Mouse (Mus musculus): ENCODE measurements around the gene St6galnac1. TPM values are rescaled to one million over a fixed set of nuclear protein-coding genes. Genes with fewer than 3 reads are reported as not detected.
"Not testable (repeated sequence)": the region's sequence is repeated elsewhere in the genome, so short reads cannot be mapped to it uniquely, and the experiment has no call there.

St6galnac1 gene
- total RNA-seq (2021), result not detected

DNA sequence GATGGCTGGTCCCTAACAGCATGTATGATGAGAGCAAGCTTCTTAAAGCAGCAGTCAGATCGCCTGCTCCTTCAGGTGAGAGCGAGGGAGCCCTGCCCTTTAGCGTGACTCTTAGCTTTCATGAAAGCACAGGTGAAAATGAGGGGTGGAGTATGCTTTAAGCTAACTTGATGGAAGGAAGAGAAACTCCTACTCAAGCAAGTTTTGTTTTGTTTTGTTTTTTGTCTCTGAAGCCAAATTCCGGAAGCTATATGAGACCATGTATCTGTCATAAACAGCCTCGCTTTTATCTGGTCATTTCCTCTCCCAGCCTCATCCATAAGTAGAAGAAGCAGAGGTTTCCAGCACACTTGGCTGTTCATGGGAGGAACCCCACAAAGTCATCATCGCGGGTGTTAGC, at the start of gene St6galnac1:
Gene St6galnac1, minus strand, starts transcription at position 101 of the 400 bp plus-strand sequence.
- no peak for DNase-seq (ENCODE audit: low spot score in 2 of 2)
- intact Hi-C loops (cut with DNase I), result no loop called here

DNA sequence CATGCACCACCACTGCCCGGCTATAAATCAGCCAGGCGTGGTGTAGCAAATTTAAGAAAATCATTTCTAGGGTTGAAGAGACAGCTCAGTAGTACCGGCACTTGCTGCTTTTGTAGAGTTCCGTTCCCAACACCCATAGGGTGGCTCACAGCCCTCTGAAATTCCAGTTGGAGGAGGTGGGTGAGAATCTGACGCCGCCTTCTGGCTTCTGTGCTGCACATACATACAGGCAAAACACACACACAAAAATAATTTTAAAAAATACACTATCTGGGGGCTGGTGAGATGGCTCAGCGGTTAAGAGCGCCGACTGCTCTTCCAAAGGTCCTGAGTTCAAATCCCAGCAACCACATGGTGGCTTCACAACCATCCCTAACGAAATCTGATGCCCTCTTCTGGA, 48.6 kb upstream of the St6galnac1 start:
- intact Hi-C loops (cut with DNase I), result not testable (repeated sequence)
- DNase-seq (ENCODE audit: low spot score in 2 of 2), result peak in 1 of 2 experiments; percentile 78

DNA sequence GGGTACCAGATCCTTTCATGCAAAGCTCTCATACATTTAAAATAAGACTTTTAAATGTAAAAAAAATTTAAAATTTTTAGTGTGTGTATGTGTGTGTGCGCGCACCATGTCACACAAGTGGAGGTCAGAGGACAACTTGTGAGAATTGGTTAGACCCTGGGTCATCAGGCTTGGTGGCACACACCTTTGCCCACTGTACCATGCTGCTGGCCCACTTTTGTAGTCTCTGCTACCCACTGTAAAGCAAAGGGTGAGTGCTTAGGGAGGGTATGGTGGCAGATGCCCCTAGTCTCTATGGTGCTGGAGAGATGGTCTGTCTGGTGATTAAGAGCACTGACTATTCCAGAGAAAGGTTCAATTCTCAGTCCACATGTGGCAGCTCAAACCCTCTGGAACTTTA, 47.9 kb upstream of the St6galnac1 start:
- no peak for DNase-seq (ENCODE audit: low spot score in 2 of 2)
- intact Hi-C loops (cut with DNase I), result no loop called here

DNA sequence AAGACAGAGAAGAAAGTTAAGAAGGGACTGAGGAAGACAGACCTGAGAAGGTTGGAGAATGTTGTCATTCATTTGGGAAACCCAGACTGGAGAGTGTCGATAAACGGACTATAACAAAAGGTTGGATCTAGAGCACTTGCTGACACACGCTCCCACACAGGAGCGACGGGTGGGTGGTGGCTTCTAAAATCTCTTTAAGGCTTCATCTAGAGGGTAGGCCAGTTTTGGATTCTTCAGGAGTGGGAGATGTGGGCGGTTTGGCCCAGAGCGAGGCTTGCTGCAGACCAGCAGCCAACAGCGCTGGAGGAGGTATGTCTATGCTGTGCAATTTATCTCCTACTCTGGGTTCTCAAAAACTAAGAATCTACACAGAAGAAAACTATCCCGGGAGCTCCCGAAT, 47.3 kb upstream of the St6galnac1 start:
- DNase-seq (ENCODE audit: low spot score in 2 of 2), result peak in 1 of 2 experiments; percentile 81
- intact Hi-C loops (cut with DNase I), result no loop called here

DNA sequence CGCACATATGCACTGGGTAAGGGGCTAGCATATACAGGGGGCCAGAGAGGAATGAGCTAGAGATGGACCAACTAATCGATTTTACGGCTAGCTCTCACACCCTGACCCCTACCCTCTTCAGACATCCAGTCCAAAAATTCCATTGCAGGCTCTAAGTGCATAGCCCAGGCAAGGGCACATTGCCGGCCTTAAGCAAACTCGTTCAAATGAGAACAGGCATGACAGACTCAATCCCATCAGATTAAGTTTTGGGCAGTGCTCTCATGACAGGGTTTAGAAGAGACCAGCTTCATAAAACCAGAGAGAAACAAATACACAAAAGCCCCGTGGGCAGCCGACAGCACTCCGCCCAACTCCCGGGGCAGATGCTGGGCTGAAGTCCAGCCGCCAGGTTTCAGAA, 46.9 kb upstream of the St6galnac1 start:
- intact Hi-C loops (cut with DNase I), result no loop called here
- no peak for DNase-seq (ENCODE audit: low spot score in 2 of 2)

DNA sequence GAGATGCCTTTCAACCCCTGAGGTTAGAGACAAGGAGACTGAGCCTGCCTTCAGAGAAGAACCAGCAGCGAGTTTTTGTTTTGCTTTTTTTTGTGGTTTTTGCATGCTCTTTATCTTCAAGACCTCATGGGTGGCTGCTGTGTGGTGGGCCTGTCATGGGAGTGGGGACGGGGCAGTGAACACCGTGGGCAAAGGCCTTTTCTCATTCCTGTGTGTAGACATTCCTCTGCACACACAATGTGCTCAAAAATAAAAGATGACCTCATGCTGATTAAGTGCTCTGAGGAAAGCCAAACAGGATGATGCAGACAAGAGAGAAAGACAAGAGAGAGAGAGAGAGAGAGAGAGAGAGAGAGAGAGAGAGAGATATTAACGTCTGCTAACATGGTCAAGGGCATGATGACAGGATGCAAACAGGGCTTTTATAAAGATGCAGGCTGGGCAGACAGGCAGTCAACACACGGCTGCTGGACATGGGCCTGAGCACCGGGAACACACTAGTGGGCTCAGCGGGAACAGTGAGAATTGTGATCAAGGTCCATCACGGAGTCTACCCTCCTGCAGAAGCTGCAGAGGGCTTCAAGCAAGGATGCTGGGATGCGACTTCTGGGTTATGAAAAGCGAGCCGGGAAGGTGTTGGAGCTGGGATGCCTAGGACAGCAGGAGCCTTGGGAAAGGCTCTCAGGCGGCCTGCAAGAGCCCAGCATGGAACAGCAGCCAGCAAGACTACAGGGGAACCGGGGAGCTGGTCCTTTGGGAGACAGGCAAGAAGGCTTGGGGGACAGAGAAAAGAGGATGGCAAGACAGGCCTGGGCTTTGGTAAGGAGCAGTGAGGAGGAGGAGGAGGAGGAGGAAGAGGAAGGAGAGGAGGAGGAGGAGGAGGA, 46.0 kb upstream of the St6galnac1 start:
- no peak for DNase-seq (ENCODE audit: low spot score in 2 of 2)
- intact Hi-C loops (cut with DNase I), result no loop called here

DNA sequence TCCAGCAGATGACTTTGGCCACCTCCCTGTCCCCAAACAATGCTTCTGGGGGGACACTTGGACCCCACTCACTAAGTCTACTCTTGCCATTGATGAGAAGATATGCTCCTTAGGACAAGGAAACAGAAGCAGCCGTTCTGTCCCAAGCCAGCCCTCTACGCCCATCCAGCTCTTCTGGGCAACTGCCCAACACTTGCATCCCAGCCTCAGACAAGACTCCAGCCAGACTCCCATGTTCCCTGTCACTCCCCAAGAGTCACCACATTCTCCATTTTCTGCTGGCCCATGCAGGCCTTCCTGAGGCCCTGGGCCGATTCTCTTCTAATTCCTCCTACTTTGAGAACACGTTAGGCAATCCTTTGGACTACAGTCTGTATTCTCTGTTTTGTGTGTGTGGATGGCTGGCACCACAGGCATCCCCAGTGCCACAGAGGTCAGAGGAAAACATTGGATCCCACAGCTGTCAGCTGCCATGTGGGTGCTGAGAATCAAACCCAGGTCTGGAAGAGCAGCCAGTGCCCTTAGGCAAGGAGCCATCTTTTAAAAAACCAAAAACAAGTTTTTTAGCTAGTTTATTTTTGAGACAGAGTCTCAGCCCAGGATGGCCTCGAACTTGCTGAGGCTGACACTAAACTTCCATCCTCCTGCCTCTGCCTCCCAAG, 44.8 kb upstream of the St6galnac1 start:
- no peak for DNase-seq (ENCODE audit: low spot score in 2 of 2)
- intact Hi-C loops (cut with DNase I), result no loop called here

DNA sequence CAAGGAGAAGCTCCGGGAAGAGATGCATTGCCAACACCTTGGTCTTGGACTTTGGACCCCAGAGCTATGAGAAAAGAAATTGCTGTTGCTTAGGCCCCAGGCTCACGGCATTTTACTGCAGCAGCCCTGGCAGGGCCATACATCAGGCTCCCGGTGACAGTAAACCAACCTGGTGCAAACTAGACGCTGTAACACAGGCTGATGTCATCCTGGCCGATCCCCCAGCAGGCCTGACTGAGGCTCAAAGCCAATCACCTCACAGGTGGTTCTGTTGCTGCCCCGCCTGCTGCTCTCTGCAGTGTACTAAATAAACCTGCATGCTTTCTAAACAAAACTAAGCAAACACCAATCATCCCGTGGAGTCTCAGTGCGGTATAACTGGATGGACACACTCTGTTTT, 43.4 kb upstream of the St6galnac1 start:
- intact Hi-C loops (cut with DNase I), result no loop called here
- no peak for DNase-seq (ENCODE audit: low spot score in 2 of 2)

DNA sequence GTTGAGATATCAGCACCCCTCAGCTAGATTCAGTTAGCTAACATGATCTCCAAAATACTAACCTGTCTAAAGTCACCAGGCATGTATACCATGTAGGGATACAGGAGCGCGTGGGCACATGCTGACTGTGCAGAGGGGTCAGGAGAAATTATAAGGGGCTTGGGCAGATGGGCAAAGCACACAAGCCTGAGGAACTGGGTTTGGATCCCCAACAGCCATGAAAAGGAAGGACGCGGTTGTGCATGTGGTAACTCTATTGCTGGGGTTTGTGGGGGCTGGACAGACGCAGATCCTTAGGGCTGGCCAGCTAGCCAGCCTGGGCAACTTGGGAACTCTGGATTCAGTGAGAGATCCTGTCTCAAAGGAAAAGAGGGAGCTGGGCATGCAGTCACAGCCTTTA, 42.3 kb upstream of the St6galnac1 start:
- DNase-seq (ENCODE audit: low spot score in 2 of 2), result no peak
- intact Hi-C loops (cut with DNase I), result no loop called here

DNA sequence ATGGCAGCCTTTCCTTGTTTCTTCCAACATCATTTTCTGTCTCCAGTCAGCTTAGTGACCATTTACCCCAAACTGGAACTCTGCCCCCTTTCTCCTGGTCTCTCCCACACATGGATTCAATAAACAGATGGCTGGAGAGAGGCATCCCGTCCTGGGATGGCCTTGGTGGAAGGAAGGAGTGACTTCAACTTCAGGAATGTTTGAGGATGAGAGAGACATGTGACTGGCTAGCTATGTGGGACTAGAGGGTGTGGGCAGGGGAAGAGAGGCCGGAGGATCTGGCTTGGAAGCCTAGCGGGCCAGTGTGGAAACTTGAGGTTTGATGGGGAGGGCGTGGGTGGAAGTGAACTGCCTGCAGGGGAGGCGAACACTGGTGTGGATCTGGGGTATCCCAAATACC, 41.5 kb upstream of the St6galnac1 start:
- intact Hi-C loops (cut with DNase I), result no loop called here
- no peak for DNase-seq (ENCODE audit: low spot score in 2 of 2)

DNA sequence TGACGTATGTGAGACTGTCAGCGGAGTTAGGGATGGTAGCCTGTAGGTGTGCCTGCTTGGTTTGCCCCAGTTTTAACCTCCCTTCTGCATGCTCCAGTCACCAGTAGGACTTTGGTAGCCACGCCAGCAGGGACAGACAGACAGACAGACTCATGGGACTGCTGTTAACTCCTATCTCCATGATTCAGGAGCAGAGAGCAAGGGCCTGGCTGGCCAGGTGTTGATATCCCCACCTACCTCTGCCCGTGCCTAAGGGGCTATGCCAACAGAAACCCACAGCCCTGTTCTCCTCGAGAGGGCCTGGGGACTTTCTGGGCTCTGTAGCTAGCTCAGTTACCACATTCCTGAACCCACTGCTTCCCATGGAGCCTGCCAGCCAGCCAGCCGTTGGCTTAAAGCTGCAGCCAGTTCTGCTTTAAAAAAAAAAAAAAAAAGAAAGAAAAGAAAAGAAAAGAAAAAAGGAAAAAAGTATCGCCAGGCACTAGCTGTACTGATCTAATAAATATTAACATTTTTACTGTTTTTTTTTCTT, 39.6 kb upstream of the St6galnac1 start:
- DNase-seq (ENCODE audit: low spot score in 2 of 2), result no peak
- intact Hi-C loops (cut with DNase I), result no loop called here

DNA sequence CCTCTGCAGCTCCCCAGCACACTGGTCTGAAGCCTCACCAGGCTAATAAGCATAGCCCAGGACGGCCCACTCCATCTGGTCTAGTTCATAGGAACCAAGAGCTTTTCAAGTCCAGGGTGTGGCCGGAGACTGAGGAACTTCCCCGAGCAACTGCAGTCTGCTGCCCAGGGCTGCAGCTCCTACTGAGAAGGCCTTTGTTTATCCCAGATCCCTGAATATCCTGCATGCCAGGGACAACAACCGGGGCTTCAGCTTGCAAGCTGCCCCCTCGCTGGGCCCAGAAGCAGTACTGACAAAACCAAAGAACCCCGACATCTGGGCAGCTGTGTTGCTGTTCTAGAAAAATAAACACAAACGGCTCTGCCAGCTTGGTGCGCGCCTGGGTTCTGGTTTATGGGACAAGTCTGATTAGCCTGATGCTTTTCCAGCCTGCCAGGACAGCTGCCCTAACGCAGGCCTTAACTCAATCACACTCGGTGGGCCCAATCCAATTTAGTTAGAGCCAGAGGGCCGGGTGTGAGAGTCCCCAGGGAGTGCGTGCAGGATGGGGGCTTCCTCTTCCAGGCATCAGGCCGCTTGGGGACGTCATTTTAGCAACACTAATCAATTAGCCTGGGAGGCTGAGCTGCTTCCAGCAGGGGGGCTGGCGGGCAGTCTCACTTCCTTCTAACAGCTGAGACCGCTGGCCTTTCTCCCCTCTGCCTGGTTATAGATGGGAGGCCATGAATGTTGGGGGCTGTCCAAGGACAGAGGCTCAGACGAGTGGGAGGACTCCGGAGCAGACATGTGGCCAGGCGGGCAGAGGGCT, 39.0 kb upstream of the St6galnac1 start:
- DNase-seq (ENCODE audit: low spot score in 2 of 2), result peak in 1 of 2 experiments; percentile 18
- intact Hi-C loops (cut with DNase I), result no loop called here

DNA sequence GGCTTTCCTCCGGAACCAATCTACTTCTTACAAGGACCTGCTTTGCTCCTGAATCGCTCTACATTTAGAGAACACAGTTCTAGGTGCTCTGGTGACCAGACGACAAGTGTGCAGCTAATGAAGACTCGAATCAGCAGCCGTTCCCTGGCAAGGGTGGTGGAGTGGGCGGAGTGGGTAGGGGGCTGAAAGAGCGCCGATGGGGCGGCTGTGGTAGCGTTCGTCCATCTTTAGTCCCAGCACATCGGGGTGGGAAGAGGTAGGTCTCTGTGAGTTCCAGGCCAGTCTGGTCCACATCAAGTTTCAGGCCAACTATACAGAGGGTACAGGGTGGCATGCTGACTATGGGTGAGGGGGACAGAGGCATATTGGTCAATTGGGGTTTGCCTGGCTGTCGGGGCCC, 38.3 kb upstream of the St6galnac1 start:
- intact Hi-C loops (cut with DNase I), result no loop called here
- no peak for DNase-seq (ENCODE audit: low spot score in 2 of 2)

DNA sequence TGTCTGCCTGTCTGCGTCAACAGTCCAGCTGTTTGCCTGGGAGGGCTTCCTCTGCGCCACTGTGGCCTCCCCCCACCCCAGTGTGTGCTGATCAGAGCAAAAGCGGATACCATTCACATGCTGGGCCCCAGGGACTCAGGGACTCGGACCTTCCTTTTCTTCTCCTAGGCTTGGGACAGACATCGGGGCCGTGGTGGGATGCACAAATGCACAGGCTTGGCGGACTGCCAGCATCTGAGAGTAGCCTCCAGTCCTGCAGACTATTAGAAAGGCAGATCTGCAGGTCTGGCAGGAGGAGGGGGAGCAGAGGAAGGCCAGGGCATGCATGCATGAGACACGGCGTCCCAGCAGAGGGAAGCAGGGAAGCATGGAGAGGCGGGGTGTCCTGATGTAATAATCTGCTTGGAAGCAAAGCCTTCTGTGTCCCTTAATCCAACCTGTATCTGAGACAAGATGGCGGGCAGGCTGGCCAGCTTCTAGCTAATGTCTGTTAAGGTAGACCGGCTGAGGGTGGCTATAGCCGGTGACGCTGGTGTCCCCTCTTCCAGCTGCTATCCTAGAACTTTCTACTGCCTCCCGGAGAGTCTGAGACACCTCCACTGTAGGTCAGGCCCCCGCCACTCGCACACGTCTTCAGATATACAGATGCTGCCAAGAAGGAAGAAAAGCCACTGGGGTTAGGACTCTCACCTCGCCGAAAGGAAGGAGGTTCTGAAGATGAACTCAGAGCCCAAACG, 37.7 kb upstream of the St6galnac1 start:
- intact Hi-C loops (cut with DNase I), result no loop called here
- no peak for DNase-seq (ENCODE audit: low spot score in 2 of 2)

DNA sequence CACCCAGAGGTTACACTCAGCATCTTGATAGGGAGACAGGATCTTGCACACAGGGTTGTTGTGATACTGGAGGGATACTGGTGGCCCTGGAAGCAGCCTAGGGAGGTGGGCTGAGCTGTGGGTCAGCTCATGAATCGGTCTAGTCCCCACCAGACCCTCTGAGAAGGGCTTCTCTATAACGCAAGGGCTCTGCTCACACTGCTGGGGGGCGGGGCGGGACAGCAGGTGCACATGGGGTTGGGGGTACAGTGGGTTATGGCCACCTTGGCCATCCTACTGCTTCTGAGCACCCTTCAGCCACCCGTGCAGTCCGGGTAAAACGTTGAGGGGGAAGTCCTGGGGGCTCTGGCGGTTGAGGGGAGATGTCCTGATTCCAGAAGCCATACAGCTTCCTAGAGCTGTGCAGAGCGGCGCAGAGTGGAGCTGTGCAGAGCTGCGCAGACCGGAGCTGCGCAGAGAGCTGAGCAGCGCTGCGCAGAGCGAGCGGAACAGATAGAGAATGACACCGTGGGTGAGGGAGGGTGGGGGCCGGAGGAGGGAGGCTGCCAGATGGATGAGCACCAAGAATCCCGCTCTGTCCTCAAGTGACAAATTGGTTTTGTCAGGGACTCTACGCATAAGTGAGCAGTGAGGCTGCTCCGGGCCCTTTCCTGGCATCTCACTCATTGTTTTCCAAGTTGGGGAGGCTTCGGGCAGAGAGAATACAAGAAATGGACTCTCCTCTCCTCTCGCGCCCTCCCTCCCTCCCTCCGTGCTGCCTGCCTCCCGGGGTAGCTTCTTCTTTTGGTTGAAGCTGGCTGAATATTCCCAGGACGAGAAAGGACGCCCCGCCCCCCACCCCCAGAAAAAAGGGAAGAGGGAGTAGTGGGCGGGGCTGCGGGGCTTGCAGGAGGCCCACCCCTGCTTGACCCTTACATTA, 35.9 kb upstream of the St6galnac1 start:
- DNase-seq (ENCODE audit: low spot score in 2 of 2), result peak; percentile 81 to 88
- intact Hi-C loops (cut with DNase I), result no loop called here

DNA sequence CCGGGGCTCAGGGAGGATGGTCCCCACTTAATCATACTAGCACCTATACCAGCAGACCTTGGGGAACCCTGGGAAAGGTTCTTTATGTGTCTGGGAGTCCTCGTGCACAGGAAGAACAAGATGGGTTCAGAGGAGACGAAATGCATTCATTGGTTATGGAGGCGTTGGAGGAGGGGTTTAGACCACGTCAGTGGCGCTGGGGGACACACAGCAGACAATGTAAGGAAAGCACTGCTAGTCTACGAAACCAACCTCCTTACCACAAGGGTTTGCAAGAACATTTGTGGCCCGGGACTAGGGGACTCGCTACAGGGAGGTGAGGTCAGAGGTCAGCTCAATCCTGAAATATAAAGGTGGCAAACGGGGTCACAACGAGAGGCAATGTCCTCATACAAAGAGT, 35.2 kb upstream of the St6galnac1 start:
- intact Hi-C loops (cut with DNase I), result no loop called here
- DNase-seq (ENCODE audit: low spot score in 2 of 2), result no peak

DNA sequence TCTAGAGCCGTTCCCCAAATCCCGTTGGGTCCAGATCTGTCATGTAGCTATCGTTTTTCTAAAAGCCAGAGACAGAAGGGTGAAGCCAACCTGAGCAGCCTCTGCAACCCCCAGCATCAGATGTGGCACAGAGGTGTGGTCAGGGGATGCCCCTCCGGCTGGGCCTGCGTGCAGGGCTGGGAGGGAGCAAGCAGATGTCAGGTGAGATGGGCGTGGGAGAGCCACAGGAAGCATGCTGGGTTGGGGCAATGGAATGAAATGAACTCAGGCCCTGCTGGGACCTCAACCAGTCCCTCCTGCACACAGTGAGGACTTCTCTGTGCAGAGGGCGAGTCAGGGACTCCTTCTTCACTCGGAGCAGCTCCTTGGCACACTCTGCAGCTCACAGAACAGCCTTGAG, 34.2 kb upstream of the St6galnac1 start:
- DNase-seq (ENCODE audit: low spot score in 2 of 2), result no peak
- intact Hi-C loops (cut with DNase I), result no loop called here

DNA sequence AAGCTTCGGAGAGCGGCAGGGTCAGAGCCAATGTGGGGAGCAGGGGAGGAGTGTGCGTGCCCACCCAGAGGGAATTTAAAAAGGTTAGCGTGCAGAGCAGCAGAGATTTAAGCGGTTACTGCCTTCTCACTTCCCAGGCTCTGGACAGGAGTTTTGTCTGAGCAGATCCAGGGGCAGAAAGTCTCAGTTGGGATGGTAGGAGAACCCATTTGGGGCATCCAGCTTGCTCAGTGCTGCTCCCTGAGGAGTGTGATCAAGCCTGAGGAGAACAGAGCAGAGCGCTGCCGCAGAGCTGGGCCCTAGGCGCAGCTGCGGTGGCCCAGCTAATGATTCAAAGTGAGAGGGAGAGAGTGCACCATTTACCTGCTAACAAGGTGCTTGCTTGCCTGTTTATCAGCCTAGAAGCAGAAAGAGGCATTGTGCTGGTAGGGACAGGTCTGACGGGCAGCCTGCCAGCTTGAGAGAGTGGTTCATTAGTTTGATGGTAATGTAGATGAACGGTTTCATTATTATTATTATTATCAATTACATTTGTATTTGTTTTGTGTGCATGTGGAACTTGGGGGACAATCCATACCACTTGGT, 33.6 kb upstream of the St6galnac1 start:
- no peak for DNase-seq (ENCODE audit: low spot score in 2 of 2)
- intact Hi-C loops (cut with DNase I), result loop anchor here (1.0 kb wide), 1 partner anchor 166 kb away; no protein-coding TSS in a partner anchor

Measured in left cerebral cortex, postnatal 25 days (tissue).